Mouse (Mus musculus): Measurements from ENCODE around the gene Igfbp1. TPM values are rescaled to one million over a fixed set of nuclear protein-coding genes. Genes with fewer than 3 reads are reported as not detected.

Igfbp1 gene
- under 1 TPM in 1 of 2 experiments, not detected in 1; 0.24 TPM for total RNA-seq (2021)

GRCm38 (mm10) chr11:7197491-7197941 lies at the start of gene Igfbp1:
TSS of gene Igfbp1 (plus strand) at chr11:7197782.
- no peak for DNase-seq
- intact Hi-C loops (cut with DNase I) = loop anchor here (10.0 kb wide), 1 partner anchor 543 kb away; the partner anchor contains the start of gene Ramp3

- intact Hi-C loops (cut with DNase I) = no loop called here
- DNase-seq = no peak
These were observed 49.6 kb upstream of the Igfbp1 start for GRCm38 (mm10) chr11:7147945-7148344.

DNA sequence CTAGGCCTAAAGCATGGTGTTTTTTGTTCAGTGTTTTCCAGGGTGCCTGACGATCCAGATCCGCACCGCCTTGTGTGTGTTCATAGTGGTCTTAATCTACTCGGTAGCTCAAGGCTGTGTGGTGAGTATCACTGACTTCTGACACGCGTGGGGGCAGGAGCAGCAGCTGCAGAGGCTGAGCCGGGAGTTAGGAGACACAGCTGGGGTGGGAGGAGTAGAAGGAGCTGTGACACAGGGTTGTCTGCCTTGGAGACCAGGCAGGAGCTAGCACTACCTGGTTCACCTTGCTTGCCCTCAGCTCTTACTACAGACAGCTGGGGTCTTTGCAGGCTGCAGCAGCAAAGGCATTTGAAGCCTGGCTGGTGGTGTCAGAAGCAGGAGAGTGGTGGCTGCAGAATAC lies 48.1 kb upstream of the Igfbp1 start:
- DNase-seq = no peak
- intact Hi-C loops (cut with DNase I) = no loop called here

- intact Hi-C loops (cut with DNase I) = no loop called here
- peak; percentile 68 for DNase-seq
These were observed 47.1 kb upstream of the Igfbp1 start for GRCm38 (mm10) chr11:7150511-7150910.

GRCm38 (mm10) chr11:7152371-7152770 lies 45.2 kb upstream of the Igfbp1 start:
- intact Hi-C loops (cut with DNase I) = no loop called here
- DNase-seq = no peak

DNA sequence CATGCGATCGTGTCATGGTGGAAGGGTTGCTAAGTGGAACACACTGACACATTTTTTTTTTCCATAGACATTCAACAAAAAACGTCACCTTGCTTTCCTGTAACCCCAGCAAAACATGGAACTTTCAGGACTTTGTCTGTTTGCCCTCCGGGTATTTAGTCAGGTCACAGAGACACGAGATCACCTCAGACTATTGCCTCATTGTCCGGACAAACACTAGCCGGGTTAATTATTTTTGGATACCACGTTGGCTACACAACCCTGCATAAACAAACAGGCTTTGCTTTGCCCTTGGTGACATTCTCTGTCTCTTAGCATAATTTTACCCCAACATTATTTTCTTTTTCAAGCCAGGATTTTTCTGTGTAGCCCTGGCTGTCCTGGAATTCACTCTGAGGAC lies 44.5 kb upstream of the Igfbp1 start:
- intact Hi-C loops (cut with DNase I) = no loop called here
- no peak for DNase-seq

DNA sequence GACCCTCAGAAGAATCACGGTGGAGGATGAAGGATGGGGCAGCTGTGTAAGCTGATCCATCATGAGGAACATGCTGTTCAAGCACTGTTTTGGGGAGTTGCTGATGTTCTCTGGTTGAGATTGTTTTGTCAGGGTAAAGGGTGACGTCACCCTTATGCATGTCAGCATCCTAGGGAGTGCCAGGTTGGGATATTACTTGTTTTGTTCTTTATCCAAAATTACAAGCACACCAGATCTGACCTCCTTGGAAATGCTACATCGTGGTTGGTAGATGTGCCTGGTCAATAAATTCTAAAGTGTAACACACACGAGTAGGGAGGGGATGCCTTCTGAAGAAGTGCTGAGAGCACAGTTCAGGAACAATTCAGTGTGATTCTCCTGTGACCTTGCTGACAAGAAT lies 41.2 kb upstream of the Igfbp1 start:
- intact Hi-C loops (cut with DNase I) = no loop called here
- no peak for DNase-seq

DNA sequence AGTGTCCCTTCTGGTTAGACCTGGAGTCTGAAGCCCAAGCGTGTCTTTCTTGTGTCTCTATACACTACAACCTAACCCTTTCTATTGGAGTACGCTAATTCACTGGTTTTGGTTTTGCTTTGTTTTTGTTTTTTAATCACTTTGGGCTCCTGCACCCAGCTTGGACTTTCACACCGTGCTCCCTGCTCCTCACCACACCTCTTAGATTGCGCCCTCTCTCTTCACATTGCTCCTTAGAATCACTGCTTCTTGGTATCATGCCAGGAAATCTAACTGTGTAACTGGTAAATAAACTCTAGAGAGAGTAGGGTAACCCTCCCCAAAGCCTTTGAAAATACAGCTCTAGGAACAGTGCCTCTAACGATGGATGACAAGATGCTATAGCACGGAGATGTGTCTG lies 39.4 kb upstream of the Igfbp1 start:
- intact Hi-C loops (cut with DNase I) = no loop called here
- no peak for DNase-seq

GRCm38 (mm10) chr11:7160146-7160545 lies 37.4 kb upstream of the Igfbp1 start:
- intact Hi-C loops (cut with DNase I) = loop anchor here (10.0 kb wide), 1 partner anchor 505 kb away; the partner anchor contains the start of gene Ramp3
- peak; percentile 46 for DNase-seq

GRCm38 (mm10) chr11:7160637-7161101 lies 36.9 kb upstream of the Igfbp1 start:
- DNase-seq = no peak
- intact Hi-C loops (cut with DNase I) = loop anchor here (10.0 kb wide), 1 partner anchor 506 kb away; the partner anchor contains the start of gene Ramp3

- intact Hi-C loops (cut with DNase I) = loop anchor here (10.0 kb wide), 1 partner anchor 507 kb away; the partner anchor contains the start of gene Ramp3
- DNase-seq = peak; percentile 29
These were observed 35.9 kb upstream of the Igfbp1 start for GRCm38 (mm10) chr11:7161502-7162174.

DNA sequence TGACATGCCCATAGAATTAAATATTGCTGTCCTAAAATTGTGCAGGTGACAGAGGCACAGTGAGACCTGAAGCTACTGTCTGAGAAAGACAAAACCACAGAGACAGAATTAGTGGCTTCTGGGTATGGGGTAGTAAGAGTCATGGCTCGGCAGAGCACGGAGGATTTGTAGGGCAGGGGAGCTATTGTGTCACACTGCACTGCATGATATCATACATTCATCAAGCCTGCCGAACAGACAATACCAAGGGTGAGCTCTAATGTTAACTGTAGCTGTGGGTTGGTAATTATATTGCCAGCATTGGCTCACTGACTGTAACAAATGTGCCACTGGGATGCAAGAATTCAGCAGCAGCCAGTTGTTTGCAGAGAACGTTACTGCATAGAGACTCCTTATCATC lies 33.2 kb upstream of the Igfbp1 start:
- intact Hi-C loops (cut with DNase I) = loop anchor here (10.0 kb wide), 1 partner anchor 510 kb away; the partner anchor contains the start of gene Ramp3

DNA sequence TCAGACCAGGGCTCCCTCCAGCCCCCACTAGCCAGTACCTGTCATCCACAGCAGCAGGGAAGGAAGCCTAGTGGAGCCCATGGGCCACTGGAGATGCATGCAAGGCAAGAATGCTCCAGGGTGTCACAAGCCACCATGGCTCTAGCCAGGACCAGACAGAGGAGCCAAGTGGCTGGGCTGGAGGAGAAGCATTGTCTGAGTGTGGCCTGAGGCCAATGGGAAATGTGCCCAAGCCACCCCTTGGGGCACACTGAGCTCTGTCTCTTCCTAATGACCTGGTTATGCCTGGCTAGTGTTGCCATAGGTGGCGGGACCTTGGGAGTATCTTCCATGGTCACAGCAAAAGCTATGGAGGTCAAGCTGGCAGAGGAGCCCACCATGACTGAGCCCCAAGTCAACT lies 27.9 kb upstream of the Igfbp1 start:
- intact Hi-C loops (cut with DNase I) = loop anchor here (10.0 kb wide), 1 partner anchor 515 kb away; the partner anchor contains the start of gene Ramp3

More for the DNA sequence above, 33.2 kb upstream of the Igfbp1 start:
- DNase-seq = no peak

DNA sequence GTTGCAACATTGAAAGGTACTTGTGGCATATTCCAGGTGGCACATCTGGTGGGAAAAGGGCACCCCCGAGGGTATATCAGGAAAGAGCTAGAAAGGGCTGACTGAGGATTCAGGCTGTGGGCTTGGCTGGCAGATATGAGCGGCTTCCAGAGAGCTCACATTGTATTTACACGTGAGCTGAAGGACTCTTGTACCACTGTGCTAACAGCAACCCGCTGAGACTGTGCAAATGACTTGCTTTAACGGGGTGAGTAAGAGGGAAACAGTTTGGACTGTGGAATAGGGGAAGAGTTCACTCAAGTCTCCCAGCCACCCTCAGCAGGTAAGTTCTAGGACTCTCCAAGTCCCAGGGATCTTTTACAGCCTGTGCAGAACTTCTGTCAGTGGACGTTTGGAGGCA lies 23.9 kb upstream of the Igfbp1 start:
- no peak for DNase-seq

More for the DNA sequence above, 27.9 kb upstream of the Igfbp1 start:
- no peak for DNase-seq

GRCm38 (mm10) chr11:7178724-7179123 lies 18.9 kb upstream of the Igfbp1 start:
- DNase-seq = no peak
- intact Hi-C loops (cut with DNase I) = no loop called here

More for the DNA sequence above, 23.9 kb upstream of the Igfbp1 start:
- intact Hi-C loops (cut with DNase I) = no loop called here

DNA sequence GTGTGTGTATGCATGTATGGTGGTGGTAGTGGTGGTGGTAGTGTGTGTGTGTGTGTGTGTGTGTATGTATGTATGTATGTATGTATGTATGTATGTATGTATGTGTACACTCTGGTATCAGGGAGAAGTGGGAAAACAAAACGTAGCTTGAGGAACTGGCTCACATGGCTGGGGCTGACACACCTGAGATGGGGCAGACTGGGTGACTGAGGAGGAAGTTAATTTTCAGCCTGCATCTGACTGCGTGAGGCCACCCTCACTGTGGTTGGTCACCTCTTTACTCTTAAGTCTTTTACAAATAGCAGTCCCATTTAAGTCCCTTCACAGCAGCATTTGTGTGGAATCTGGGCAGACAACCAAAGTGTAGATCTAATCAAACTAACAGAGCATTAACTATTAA lies 18.3 kb upstream of the Igfbp1 start:
- no peak for DNase-seq
- intact Hi-C loops (cut with DNase I) = no loop called here

DNA sequence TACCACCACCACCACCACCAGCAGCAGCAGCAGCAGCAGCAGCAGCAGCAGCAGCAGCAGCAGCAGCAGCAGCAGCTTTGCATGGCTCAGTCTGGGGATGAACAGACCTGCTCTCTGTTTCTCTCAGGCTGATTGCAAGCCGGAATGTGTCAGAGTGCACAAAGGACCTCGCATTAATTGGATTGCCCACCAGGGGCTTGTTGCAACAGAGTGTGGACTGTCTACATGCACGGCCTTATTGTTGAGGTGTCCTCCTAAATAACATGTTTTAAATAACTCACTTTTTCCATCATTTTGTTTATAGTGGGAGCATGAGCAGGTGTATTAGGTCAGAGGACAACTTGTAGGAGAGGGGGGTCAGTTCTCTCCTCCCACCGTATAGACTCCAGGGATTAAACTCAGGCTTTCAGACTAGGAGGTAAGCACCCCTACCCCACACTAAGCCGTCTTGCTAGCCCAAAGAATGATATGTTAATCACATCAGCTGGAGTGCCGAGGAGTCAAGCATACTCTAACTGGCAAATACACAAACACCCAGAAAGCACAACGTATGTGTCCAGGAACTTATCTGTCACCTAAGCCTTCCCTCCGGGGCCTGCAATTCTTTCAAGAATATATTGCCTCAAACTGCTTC lies 15.1 kb upstream of the Igfbp1 start:
- no peak for DNase-seq
- intact Hi-C loops (cut with DNase I) = no loop called here

DNA sequence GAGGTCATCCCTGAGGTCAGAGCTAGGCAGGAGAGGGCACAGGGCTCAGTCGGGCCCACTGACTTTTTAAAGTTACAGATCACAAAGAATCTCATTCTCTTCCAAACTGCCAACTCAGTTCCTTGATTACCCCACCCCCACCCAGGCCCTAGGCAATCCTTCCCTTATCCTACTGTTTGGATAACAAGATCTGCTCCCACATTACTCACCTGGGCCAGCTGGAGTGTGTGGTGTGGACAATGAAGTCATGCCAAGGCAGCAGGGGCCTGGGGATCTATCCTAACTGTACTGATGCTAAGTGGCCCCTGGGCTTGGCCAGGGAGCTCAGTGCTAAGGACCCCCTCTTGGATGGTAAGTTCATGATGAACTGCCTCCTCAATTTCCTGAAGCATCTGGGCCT lies 13.2 kb upstream of the Igfbp1 start:
- intact Hi-C loops (cut with DNase I) = no loop called here
- no peak for DNase-seq

DNA sequence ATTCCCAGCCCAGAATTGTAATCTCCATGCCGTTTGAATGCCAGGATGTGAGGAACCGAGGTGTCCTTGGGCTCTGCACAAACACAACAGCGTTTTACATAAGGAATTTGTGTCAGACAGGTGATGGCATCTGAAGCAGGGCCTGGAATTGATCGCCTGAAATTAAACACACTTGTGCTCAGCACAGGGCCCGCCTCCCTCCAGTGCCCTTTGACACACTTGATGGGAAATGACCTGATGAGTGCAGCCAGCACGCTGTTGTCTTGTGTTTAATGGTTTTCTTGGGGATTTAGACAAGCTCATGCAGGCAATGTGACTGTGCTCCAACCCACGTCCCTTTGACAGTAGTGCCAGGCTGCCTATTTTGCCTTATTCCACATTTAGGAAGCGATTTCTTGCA lies 10.1 kb upstream of the Igfbp1 start:
- no peak for DNase-seq
- intact Hi-C loops (cut with DNase I) = no loop called here

GRCm38 (mm10) chr11:7188469-7188868 lies 9.1 kb upstream of the Igfbp1 start, which contains the start of gene Gm11985:
TSS of gene Gm11985 (minus strand) at chr11:7188569.
- intact Hi-C loops (cut with DNase I) = no loop called here
- no peak for DNase-seq

DNA sequence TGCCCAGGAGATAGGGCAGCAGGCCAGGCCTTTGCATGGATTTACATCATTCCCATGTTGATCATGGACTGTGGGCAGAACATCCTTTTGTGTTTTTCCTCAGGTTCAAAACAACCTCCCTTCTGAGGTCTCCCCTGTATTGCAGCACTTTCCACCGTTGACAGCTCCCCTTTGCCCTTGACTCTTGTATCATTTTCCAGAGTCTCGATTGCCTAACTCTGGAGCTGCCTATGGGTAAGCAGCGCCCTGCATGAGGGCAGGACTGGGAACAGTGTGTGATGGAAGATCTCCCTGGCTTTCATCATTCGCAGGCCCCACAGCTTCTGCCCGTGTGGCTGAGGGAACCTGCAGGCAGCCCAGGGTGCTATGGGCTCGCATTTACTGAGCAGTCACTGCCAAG lies 4.9 kb upstream of the Igfbp1 start:
- DNase-seq = no peak
- intact Hi-C loops (cut with DNase I) = loop anchor here (10.0 kb wide), 1 partner anchor 538 kb away; the partner anchor contains the start of gene Ramp3

Measured in left cerebral cortex, postnatal 4 days (tissue).